Mouse (Mus musculus): ENCODE results near the gene Copz2.

DNA sequence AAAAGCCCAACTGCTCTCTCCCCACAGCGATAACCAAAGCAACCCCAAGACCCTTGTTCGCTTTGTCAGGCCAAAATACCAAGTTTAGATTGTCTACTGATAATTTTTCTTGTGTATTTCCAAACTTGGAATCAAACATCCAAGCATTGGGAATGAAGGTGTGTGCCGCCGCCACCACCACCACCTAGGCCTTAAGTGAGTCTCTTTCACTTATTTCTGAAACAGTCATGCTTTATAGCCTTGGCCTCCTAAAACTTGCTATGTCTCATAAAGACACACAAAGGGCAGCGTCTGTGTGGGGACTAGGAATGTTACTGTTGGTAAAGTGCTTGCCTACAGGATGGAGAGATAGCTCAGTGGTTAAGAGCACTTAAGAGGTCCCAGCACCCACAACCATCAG, 35.8 kb upstream of the Copz2 start:
- TF ChIP-seq GATA1 (IDR thresholded peaks at IDR 0.05; ENCODE audit: low read length) (no peak), TAL1 (IDR thresholded peaks at IDR 0.05; ENCODE audit: low read length) (no peak)
